Mouse (Mus musculus): ENCODE data around the gene Abcb9.

The Abcb9 gene

DNA sequence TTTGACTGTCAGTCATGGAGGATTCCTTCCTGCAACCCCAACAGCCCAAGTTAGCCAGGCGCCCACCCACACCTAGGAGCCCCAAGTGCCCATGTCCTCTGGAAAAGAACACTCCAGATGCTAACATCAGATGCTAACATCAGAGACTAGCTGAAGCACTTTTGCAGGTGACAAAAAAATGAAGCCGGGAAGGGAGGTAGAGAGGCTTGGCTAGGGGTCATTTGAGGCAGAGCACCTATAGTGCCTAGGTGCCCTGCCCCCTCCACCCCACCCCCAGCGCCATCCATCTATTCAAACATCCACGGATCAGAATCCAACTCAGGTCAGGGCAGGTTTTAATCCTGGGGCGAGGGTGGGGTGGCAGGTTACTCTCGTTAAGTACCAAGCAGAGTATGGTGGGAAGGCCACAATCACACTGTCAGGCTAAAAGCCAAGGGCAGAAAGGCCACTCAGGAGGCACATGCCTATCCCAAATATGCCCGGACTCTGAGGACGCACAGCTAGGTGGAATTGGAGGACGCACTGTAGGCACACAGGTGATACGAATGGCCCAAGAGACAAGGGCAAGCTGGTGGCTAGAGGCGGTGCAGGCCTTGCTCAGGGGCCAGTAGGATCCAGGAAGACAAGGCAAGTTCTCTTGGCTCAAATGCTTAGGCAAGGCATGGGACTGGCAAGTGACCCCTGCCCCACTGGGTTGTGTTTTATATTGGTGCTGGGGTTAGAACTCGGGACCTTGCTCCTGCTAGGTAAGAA is 1.6 kb downstream of the Abcb9 start:
- in situ Hi-C loops (cut with MseI, MboI) = loop anchor here in 1 of 2 experiments (5.0 kb wide), 1 partner anchor 92 kb away; no protein-coding TSS in a partner anchor

DNA sequence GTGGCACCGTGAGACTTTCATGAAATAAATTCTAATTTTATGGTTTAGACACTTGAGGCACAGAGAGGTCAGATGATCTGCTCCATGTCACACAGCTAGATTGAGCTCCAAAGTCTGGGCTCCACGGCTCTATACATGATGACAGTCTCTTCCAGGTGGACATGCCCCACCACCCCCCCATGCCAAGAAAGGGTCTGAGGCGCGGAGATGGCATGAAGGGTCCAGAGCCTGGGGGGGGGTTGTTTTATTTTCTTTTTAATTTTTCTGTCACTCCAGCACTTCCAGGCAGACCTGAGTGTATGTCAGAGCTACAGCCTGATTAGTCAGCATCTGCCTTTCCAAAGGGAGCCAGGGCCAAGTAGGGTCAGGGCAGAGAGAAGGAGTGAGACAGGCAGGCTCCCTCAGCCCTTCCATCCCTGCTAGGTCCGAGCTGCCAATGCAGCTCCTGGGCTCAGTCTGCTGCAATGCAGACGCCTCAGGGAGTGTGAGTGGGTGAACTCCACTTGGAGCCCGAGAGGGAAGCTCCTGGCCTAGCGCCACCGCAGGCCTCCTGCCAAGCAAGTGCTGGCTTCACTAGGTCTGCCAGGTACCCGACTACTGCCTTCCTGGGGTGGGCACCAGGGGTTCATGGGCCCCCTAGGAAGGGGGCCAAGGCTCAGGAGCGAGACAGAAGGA is 2.3 kb downstream of the Abcb9 start:
- in situ Hi-C loops (cut with MseI, MboI) = loop anchor here in 1 of 2 experiments (5.0 kb wide), 1 partner anchor 91 kb away; no protein-coding TSS in a partner anchor

DNA sequence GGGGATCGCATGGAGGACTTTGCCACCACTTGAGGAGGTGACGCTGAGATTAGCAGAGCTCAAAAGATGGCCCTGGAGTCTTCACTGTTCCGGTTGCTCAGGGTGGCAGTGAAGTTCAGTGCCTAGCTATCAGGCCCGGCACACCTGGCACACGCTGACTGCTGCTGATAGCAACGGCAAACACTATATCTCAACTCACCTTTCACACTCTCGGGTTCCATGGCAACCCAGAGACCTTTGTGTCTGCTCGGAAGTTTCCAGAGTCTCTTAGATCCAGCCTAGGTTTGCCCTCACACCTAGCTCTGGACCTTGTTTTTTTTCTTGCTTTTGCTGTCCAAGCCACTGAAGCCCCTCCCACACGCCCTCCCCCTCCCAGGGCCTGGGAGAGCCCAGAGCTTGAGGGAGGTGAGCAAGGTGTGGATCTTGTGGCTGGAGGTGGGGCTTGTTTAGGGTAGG is 3.6 kb downstream of the Abcb9 start:
- in situ Hi-C loops (cut with MseI, MboI) = loop anchor here in 1 of 2 experiments (5.0 kb wide), 1 partner anchor 90 kb away; no protein-coding TSS in a partner anchor

DNA sequence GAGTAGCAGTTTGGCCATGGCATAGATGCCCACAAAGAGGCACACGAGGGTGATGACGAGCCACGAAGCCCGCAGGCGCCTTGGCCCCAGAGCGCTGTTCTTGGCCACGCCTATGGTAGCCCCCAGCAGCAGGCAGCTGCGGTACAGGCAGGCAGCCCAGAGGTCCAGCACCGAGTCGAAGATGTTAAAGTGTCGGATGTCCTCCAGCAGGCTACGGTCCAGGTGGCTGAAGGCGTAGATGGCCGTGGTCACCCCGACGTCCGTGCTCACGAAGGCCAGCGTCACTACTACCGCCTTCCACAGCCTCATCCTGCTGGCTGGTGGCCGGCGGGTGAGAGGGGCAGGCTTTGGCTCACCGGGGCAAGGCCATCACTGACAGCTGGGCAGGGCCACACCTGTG is 5.7 kb downstream of the Abcb9 start:
- in situ Hi-C loops (cut with MseI, MboI) = loop anchor here in 1 of 2 experiments (5.0 kb wide), 1 partner anchor 88 kb away; no protein-coding TSS in a partner anchor

DNA sequence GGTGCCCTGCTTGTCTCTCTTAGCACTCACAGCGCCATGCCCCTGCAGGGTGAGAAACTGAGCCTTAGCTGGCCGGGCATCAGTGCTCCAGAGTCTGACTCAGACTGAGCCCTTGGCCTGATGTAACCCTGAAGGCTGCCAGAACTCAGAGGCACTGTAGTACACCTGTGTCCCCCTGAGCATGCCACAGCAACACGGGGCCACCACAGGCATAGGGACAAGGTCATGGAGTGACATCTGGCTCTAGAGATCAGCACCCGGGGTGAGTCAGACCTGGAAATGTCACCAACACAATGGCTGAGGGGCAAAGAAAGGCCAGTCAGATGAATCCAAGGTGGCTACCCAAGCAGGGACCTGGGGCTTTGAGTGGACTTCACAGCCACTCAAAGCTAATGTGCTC is 8.7 kb downstream of the Abcb9 start:
- in situ Hi-C loops (cut with MseI, MboI) = no loop called here

DNA sequence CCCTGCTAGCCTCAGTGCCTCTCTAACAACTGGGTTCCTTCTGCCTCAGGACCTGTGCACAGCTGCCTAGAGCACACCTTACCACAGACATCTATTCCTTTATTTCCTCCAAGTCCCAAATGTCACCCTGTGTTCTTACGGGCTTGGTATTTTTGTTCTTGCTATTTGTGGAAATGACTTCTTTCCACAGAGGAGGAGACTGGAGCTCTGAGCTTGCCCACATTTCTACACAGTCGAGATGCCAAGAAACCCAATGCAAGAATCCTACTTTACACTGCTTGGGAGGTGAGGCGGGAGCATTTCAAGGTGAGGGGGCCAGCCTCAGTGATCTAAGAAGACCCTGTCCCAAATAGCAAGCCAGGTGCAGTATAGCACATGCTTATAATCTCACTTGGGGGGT is 10.1 kb downstream of the Abcb9 start:
- in situ Hi-C loops (cut with MseI, MboI) = no loop called here

DNA sequence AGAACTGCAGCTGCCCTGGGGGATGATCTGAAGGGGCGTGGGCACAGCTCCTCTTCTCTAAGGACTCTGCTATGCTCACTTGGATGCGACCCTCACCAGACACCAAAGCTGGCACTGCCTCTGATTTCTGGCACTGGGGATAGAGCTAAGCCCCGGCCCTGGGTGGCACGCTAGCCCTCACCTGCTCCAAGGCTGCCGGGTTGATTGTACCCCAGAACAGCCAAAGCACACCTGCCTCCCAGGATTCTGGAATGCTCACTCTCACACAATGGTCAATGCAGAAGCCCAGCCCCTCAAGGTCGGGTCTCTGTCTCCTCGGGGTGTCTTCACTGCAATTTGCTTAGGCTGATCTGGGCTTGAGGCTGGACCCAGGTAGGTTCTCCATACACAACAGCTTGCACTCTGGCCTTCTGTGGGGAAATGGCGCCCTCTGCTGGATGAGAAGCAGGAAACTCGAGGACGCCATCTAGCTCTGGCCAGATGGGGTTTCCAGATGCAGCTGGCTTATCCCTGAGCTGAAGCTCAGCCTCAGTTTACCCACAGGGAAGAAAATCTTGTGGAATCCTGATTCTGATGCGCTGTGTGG is 10.9 kb downstream of the Abcb9 start:
- in situ Hi-C loops (cut with MseI, MboI) = loop anchor here in 1 of 2 experiments (5.0 kb wide), 1 partner anchor 82 kb away; no protein-coding TSS in a partner anchor

DNA sequence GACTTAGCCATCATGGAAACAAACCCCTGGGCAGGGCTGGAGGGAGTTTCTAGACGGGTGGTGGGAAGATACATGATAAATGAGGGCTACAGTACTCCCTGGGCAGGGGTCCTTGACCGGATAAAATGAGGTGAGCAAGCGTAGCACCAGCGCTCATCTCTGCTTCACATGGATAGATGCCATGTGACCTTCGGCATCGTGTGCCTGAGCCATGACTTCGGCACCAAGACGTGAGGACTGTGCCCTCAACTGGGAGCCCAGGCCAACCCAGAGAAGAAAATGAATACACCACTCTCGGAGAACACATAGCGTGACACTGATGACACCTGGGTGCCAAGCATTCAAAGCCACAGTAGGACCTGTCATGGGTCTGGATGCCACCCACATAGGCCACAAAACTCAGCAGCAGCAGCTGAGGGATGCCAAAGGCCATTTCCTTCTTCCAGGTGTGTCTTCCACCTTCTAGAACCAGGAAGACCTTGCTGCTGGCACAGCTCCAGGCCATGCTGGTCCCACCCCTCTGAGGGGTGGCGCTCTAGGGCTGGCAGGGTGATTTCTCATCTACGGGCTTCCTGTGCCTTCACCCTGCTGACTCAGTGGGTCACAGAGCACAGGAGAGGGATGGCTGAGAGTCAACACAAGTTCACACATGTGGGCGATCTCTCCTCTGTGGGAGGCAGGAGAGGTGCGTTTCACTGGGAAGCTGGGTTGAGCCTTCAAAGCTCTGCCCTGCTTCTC is 11.6 kb downstream of the Abcb9 start:
- in situ Hi-C loops (cut with MseI, MboI) = loop anchor here in 1 of 2 experiments (5.0 kb wide), 1 partner anchor 82 kb away; no protein-coding TSS in a partner anchor

DNA sequence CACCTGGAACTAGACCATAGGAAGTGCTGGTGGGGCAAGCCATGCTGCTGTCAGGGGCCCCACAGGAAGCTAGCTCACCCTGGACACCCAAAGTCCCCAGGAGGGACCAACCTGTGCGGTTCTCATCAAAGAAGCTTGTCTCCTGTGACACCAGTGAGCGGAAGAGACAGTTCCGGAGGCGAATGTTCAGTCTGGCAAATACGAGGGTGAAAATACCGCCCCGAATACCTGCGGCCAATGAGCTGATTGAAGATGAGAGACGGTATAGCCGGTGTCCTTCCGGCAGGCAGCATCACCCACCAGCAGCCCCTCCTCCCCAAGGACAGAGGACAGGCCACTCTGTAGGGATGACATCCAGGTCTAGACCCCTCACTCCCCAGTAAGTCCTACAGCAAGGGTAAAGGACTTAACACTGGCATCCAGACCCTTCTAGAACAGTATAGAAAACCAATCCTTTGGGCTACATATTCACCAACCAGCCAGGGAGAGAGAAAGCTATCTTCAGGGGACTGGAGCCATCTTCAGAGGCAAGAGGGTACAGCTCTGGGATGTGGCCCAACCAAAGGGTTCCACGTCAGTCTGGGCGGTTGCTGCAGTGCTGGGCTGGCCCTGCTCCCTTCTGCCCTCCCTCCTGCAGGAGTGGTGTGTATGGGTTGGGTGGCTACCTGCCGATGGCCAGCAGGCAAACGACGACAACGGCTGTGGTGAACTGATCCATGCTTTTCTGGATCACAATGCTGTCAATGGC is 12.5 kb downstream of the Abcb9 start:
- in situ Hi-C loops (cut with MseI, MboI) = loop anchor here in 1 of 2 experiments (5.0 kb wide), 1 partner anchor 81 kb away; no protein-coding TSS in a partner anchor

DNA sequence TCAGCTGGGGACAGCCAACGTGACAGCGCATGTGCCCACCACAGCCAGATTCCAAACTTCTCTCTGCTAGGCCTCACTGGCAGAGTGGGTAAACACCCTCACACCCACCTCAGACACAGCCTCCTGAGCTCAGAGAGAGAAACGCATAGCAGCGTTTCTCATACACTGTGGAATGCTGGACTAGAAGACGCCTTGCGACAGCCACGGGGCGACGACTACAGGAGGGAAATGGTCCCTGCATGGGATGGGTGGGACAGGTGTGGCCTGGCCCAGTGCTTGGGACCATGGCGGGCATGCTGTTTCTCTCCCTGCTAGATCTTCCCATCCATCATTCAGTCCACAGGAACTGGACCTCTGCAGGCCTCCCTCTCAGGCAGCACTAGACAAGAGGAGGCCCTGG is 13.2 kb downstream of the Abcb9 start:
- in situ Hi-C loops (cut with MseI, MboI) = loop anchor here in 1 of 2 experiments (5.0 kb wide), 1 partner anchor 80 kb away; no protein-coding TSS in a partner anchor

DNA sequence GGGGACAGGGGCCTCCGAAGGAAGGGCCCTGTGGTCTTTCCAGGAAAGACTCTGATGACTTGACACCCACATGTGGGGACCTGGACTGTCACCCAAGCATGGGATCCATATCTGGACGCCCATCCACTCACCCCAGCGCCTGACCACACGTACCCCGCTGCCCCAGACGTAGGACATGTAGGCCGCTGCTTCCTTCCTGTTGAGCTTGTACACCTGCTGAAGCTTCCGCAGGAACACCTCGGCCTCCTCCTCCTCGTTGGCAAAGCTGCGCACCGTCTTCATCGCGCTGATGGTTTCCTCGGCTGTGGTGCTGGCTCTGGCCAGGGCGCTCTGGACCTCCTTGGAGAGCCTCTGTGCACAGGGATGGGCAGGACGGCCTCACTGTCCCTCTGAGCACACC is 15.7 kb downstream of the Abcb9 start:
- in situ Hi-C loops (cut with MseI, MboI) = loop anchor here in 1 of 2 experiments (5.0 to 10.0 kb wide), 2 partner anchors 78 to 135 kb away; no protein-coding TSS in a partner anchor

DNA sequence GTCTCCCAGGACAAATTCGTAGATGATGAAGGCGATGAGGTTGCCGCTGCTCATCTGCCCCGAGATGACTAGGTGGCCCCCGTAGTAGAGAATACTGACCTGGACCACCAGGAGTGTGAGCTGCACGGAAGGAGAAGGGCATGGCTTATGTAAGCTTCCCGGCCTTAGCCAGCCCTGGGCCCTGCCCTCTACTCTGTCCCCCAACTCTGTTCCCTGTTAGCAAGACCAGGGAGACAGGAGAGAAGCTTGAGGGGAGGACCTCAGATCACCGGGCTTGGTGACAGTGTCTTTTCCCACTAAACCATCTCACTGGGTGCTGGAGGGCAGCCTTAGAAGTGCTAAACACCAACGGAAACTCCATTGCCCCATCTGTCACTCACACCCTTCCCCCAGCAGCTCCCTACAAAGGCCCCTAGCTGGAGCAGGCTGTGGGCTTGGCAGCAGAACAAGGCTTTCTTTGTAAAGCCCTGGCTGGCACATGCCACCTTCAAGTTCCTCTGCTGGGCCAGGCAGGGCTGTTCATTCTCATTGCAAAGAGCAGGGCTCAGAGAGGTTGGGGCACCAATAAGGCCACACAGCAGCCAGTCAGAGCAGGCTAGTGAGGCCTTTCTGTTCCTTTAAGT is 16.7 kb downstream of the Abcb9 start:
- in situ Hi-C loops (cut with MseI, MboI) = loop anchor here in 1 of 2 experiments (10.0 kb wide), 1 partner anchor 134 kb away; no protein-coding TSS in a partner anchor

DNA sequence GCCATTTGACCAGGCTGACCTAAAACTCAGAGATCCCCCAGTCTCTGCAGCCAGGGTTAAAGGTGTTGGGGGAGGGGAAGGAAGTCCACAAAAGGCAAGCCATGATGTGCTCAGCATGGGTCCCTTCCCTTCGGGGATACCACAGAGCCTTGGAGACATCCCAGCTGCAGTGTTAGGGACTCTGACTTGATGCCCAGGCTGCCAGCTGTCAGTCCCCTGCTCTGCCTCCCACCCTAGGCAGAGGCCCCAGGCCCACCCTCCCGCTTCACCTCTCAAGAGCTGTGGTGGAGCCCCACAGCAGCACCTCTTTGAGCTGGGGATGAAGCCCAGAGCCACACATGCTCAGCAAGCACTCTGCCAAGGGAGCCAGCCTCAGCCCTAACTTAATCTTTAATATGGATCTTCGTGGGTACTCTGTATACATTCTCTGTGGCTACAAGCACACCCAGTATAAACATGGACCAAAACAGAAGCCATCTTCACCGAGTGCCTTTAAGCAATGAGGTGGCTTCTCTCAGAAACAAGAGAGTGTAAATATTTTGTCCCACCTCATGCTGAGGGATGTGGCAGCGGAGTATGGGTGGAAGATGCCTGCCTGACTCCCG is 17.6 kb downstream of the Abcb9 start:
- in situ Hi-C loops (cut with MseI, MboI) = loop anchor here in 1 of 2 experiments (10.0 kb wide), 1 partner anchor 133 kb away; no protein-coding TSS in a partner anchor

DNA sequence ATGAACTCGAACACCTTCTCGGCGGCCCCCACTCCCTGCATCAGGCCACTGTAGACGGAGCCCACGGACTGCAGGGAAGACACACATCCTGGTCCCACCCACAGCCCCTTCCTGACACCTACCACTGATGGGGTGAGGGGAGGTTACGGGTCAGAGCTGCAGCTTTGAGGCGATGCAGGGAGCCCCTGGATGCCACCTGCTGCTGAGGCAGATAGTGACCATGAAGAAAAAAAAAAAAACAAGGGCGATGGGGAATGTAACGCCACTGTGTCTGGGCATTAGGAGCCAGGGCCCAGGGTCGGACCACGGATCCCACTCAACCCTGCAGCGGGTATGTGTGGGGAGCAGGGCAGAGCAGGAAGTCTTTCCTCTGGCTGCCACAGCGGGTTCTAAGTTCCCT is 18.4 kb downstream of the Abcb9 start:
- in situ Hi-C loops (cut with MseI, MboI) = loop anchor here in 1 of 2 experiments (10.0 kb wide), 1 partner anchor 132 kb away; no protein-coding TSS in a partner anchor

DNA sequence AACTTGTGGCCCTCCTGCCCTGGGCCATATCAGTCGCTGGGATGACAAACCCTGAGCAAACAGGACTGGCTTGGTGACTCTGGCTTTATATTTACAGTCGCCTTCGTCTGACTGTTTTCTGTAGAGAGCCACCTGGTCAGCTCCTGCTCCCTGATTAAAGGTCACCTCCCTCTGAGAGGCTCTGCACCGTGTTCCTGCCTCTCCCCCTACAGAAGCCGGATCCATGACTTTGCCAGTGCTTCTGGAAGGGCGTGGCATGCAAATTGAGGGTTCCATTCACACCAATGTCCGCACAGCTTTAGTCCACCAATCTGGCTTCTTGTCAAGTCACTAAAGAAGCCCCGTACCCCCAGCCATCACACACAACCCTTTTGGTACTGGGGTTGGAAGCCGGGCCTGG is 19.0 kb downstream of the Abcb9 start:
- in situ Hi-C loops (cut with MseI, MboI) = loop anchor here in 1 of 2 experiments (10.0 kb wide), 1 partner anchor 132 kb away; no protein-coding TSS in a partner anchor

DNA sequence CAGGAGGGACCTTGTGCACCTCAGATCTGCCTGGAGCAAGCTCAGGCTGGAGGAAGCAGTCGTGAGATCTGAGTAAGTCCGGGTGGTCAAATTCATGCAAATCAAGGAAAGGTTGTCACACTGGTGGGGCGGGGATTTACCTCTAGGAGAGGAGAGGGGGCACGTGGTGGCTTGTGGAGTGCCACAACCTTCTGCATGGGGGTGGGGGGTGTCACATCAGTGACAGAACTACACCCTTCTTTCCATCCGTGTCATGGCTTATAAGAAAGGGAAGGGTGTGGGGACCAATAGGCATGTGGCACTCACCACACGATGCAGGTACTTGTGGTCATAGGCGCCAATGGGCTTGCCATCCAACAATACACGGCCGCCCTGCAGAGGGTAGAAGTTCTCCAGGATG is 19.9 kb downstream of the Abcb9 start:
- in situ Hi-C loops (cut with MseI, MboI) = loop anchor here in 1 of 2 experiments (10.0 kb wide), 1 partner anchor 131 kb away; no protein-coding TSS in a partner anchor

DNA sequence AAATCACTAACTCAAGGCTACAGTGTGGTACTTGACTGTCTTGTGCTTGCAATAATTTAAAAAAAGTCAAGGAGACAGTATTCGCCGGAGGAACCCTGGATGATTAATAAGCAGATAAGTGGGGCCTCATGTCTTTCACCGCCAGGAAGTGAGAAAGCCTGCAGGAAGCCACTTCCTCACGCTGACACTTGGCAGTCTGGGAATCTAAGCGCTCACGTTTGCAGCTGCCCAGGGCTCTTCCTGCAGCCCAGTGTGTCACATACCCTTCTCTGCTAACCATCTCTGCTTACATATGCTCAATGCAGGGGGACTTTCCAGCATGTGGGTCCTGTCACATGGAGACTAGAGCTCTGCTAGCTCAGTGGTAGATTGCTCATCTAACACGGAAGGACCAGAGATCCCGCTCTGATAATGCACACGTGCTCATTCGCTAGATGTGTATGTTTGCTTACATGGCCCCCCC is 20.7 kb downstream of the Abcb9 start:
- in situ Hi-C loops (cut with MseI, MboI) = loop anchor here in 1 of 2 experiments (10.0 kb wide), 1 partner anchor 130 kb away; no protein-coding TSS in a partner anchor

DNA sequence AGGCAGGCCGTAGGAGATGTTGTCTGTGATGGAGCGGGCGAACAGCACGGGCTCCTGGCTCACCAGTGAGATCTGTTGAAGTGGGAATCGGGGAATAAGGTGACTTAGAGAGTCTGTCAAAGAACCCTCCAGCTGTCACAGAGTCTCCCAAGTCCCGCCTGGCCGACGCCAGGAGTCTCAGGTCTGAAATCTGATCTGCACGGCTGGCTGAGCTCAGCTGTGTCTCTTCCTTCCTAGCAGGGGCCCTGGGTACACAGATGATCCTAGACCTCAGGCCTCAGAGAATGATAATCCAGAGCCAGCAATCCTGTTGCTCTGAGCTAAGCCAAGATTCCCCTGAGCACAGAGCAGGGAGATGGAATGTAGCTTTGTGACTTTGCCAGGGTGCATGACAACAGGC is 21.9 kb downstream of the Abcb9 start:
- in situ Hi-C loops (cut with MseI, MboI) = loop anchor here in 1 of 2 experiments (10.0 kb wide), 1 partner anchor 129 kb away; no protein-coding TSS in a partner anchor

DNA sequence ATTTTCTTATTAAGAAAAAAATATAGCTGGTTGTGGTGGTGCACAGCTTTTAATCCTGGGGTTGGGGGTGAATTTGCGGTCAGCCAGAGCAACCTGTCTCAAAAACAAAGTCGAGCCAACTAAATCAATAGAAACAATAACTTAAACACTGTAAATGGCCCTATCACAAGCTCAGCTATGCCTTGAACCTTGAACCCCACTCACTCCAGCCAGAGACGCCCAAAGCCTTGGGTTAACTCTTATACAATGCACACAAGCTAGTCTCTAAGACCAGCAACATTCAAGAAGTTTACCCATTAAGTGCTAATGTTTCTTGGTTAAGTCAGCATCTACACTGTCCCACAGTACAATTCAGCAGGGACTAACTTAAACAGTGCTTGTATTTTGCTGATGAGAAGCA is 25.9 kb downstream of the Abcb9 start:
- in situ Hi-C loops (cut with MseI, MboI) = loop anchor here in 1 of 2 experiments (10.0 kb wide), 1 partner anchor 125 kb away; no protein-coding TSS in a partner anchor

Data from mouse trophoblast stem cell (cell line).